Mouse (Mus musculus) Patski (cell line): ENCODE measurements at regions not wholly inside any gene's neighbourhood (a gene's known extent, or its start where the extent isn't known, plus 50 kb on each side); places are given as distances from the start of the nearest gene placed in this dataset.

Experiments used
- ATAC-seq: fragments of 100-300 bp; one replicate; pipeline ENCODE4 v1.8.0; 2021
- CTCF ChIA-PET: fragments of 350-600 bp; sonication (Branson Sonifier 250); formaldehyde crosslinking; loops from one replicate; lab custom pipeline; 2022; ENCODE audit warnings: inconsistent platforms; lab: Charles Lee
- POLR2A ChIA-PET: fragments of 350-600 bp; sonication (Branson Sonifier 250); formaldehyde crosslinking; loops from one replicate; lab custom pipeline; 2022; ENCODE audit warnings: antibody characterized with exemption, inconsistent platforms; lab: Charles Lee
- DNase-seq: peaks from one replicate; pipeline ENCODE4 v3.0.0-alpha.2; 2011; ENCODE audit warnings: low read depth, low spot score
- H3K27me3 ChIP-seq: fragments of 371-371 bp; one replicate; pipeline ENCODE4 v1.5.1; 2021
- CTCF ChIP-seq: fragments of 100-300 bp; IDR thresholded peaks from one replicate; pipeline ENCODE4 v1.5.1; 2021
- in situ Hi-C: fragments of 300-500 bp; cut with MboI; formaldehyde crosslinking; loops from 3 replicates; pipeline ENCODE4 v1.11.1; 2018; ENCODE audit warnings: low pct_unique_long_range_greater_than_20kb, mixed read lengths

- ChIA-PET POLR2A (no interaction called here), CTCF (interaction anchor here (0.8 to 1.0 kb wide), 2 partner anchors 71 to 258 kb away, joined by 3 read pairs; no protein-coding TSS in a partner anchor)
- no peak for ATAC-seq
- TF ChIP-seq CTCF = no peak
- DNase-seq = no peak
- H3K27me3 ChIP-seq = no peaks in the 10 kb centered on the region
- in situ Hi-C loops = loop anchor here (5.0 to 10.0 kb wide), 5 partner anchors 72 to 527 kb away; partner anchors contain the start of gene Zfand5
These were observed 81.5 kb upstream of the Tmc1 start for GRCm38 (mm10) chr19:21035505-21035904.

GRCm38 (mm10) chr19:21033991-21034390 is 80.0 kb upstream of the Tmc1 start:
- DNase-seq (no peak), ATAC-seq (no peak)
- in situ Hi-C loops = loop anchor here (10.0 kb wide), 1 partner anchor 131 kb away; no protein-coding TSS in a partner anchor
- no peak for TF ChIP-seq CTCF
- no peaks in the 10 kb centered on the region for H3K27me3 ChIP-seq
- ChIA-PET POLR2A (no interaction called here), CTCF (interaction anchor here (0.8 to 0.9 kb wide), 2 partner anchors 240 to 339 kb away, joined by 3 read pairs; no protein-coding TSS in a partner anchor)

GRCm38 (mm10) chr19:21032558-21032957 is 78.6 kb upstream of the Tmc1 start:
- no peaks in the 10 kb centered on the region for H3K27me3 ChIP-seq
- POLR2A ChIA-PET = no interaction called here
- DNase-seq (no peak), ATAC-seq (no peak)
- TF ChIP-seq CTCF = no peak
- CTCF ChIA-PET = interaction anchor here (1.0 to 1.4 kb wide), 2 partner anchors 14 to 525 kb away, joined by 3 read pairs; no protein-coding TSS in a partner anchor
- in situ Hi-C loops = loop anchor here (10.0 kb wide), 1 partner anchor 132 kb away; no protein-coding TSS in a partner anchor

- no peak for TF ChIP-seq CTCF
- DNase-seq (no peak), ATAC-seq (peak; percentile 50)
- POLR2A ChIA-PET = no interaction called here
- H3K27me3 ChIP-seq = no peaks in the 10 kb centered on the region
- in situ Hi-C loops = loop anchor here (10.0 kb wide), 1 partner anchor 133 kb away; no protein-coding TSS in a partner anchor
- CTCF ChIA-PET = interaction anchor here (1.0 to 1.4 kb wide), 3 partner anchors 10 to 525 kb away, joined by 3 to 4 read pairs (median 3); no protein-coding TSS in a partner anchor
These were observed 77.8 kb upstream of the Tmc1 start for GRCm38 (mm10) chr19:21031768-21032308.

- ChIA-PET POLR2A (no interaction called here), CTCF (interaction anchor here (1.4 kb wide), 1 partner anchor 129 kb away, joined by 3 read pairs; no protein-coding TSS in a partner anchor)
- in situ Hi-C loops = loop anchor here (10.0 kb wide), 1 partner anchor 134 kb away; no protein-coding TSS in a partner anchor
- no peak for ATAC-seq
- TF ChIP-seq CTCF = no peak
- H3K27me3 ChIP-seq = no peaks in the 10 kb centered on the region
- no peak for DNase-seq
These were observed 77.0 kb upstream of the Tmc1 start for GRCm38 (mm10) chr19:21030971-21031370.

- DNase-seq = no peak
- H3K27me3 ChIP-seq = no peaks in the 10 kb centered on the region
- ChIA-PET CTCF (interaction anchor here (0.6 to 1.7 kb wide), 2 partner anchors 12 to 95 kb away, joined by 3 to 6 read pairs; no protein-coding TSS in a partner anchor), POLR2A (no interaction called here)
- ATAC-seq = no peak
- TF ChIP-seq CTCF = no peak
- in situ Hi-C loops = no loop called here
These were observed 75.0 kb upstream of the Tmc1 start for GRCm38 (mm10) chr19:21028981-21029380.

GRCm38 (mm10) chr19:21012391-21012790 is 58.4 kb upstream of the Tmc1 start:
- POLR2A ChIA-PET = no interaction called here
- in situ Hi-C loops = no loop called here
- CTCF ChIA-PET = no interaction called here
- peaks cover 44% of the 10 kb centered on the region for H3K27me3 ChIP-seq
- no peak for DNase-seq
- no peak for ATAC-seq
- TF ChIP-seq CTCF = no peak

- DNase-seq (no peak), ATAC-seq (no peak)
- peaks cover 62% of the 10 kb centered on the region for H3K27me3 ChIP-seq
- ChIA-PET POLR2A (no interaction called here), CTCF (interaction anchor here (1.5 kb wide), 1 partner anchor 9 kb away, joined by 3 read pairs; no protein-coding TSS in a partner anchor)
- in situ Hi-C loops = no loop called here
- no peak for TF ChIP-seq CTCF
These were observed 55.6 kb upstream of the Tmc1 start for GRCm38 (mm10) chr19:21009607-21010006.

- in situ Hi-C loops = no loop called here
- peaks cover 88% of the 10 kb centered on the region for H3K27me3 ChIP-seq
- ATAC-seq (no peak), DNase-seq (no peak)
- TF ChIP-seq CTCF = no peak
- CTCF ChIA-PET = no interaction called here
- POLR2A ChIA-PET = no interaction called here
These were observed 50.4 kb upstream of the Tmc1 start for GRCm38 (mm10) chr19:21004411-21004810.
